Mouse (Mus musculus) cortical plate, adult 2 months (tissue): ENCODE results near the gene Nutf2. TPM values are rescaled to one million over a fixed set of nuclear protein-coding genes. Genes with fewer than 3 reads are reported as not detected.

Experiments used
- H3K27ac ChIP-seq: fragments of 200-500 bp; 2 replicates; pipeline ENCODE4 v1.5.1; 2012; ENCODE audit warnings: low read length, control low read depth, inconsistent platforms; ENCODE audit not compliant: insufficient read depth
- H3K4me1 ChIP-seq: fragments of 200-500 bp; 2 replicates; pipeline ENCODE4 v1.6.1; 2011; ENCODE audit warnings: low read length; ENCODE audit not compliant: control insufficient read depth, insufficient read depth
- H3K4me3 ChIP-seq: fragments of 200-500 bp; 2 replicates; pipeline ENCODE4 v1.5.1; 2011; ENCODE audit warnings: mild to moderate bottlenecking, low read length, control low read depth; ENCODE audit not compliant: insufficient read depth
- CTCF ChIP-seq: fragments of 200-500 bp; IDR thresholded peaks from 2 replicates; pipeline ENCODE4 v1.5.1; 2011; ENCODE audit warnings: mild to moderate bottlenecking, control low read depth, low read length; ENCODE audit not compliant: insufficient read depth; ENCODE audit errors: extremely low read depth
- POLR2A ChIP-seq: fragments of 200-500 bp; IDR thresholded peaks from 2 replicates; pipeline ENCODE4 v1.6.1; 2011; ENCODE audit warnings: mild to moderate bottlenecking, low read length, control low read depth; ENCODE audit not compliant: insufficient read depth; ENCODE audit errors: extremely low read depth
- polyA plus RNA-seq: library from polyadenylated mRNA; depleted of rRNA; stranded (reverse); fragments of >200 nt; gene quantifications from 2 replicates; pipeline ENCODE4 v1.2.3, GENCODE M21; 2012; rRNA removed

Gene Nutf2
- polyA plus RNA-seq: 85.1 and 86.1 TPM in 2 replicates

GRCm38 (mm10) chr8:105860143-105860981 lies at the start of gene Nutf2:
Gene Nutf2 (plus strand): TSS chr8:105860580.
- TF ChIP-seq POLR2A (peak; percentile 55; the same call in 1 of the 2 replicates), CTCF (no peak)
- Histone ChIP-seq H3K4me3 (peak within 1 kb of the TSS; percentile 77), H3K27ac (peak within 1 kb of the TSS; percentile 38; the same call in 1 of the 2 replicates), H3K4me1 (peaks cover 6% of the 10 kb centered on the region; the same call in 1 of the 2 replicates)

- TF ChIP-seq POLR2A (no peak), CTCF (no peak)
- H3K4me1 ChIP-seq: peaks cover 17% of the 10 kb centered on the region
- H3K4me3 ChIP-seq: no peak overlapping the region
- no peak overlapping the region for H3K27ac ChIP-seq
These were observed 49.3 kb upstream of the Nutf2 start for GRCm38 (mm10) chr8:105811061-105811460.

- Histone ChIP-seq H3K27ac (no peak overlapping the region), H3K4me1 (peaks cover 17% of the 10 kb centered on the region), H3K4me3 (no peak overlapping the region)
- no peak for TF ChIP-seq CTCF
These were observed 48.8 kb upstream of the Nutf2 start for GRCm38 (mm10) chr8:105811543-105811942.

- H3K4me1 ChIP-seq: peaks cover 16% of the 10 kb centered on the region
- H3K27ac ChIP-seq: no peak overlapping the region
- H3K4me3 ChIP-seq: no peak overlapping the region
- no peak for TF ChIP-seq CTCF
- TF ChIP-seq POLR2A: no peak
These were observed 47.9 kb upstream of the Nutf2 start for GRCm38 (mm10) chr8:105812511-105812910.

GRCm38 (mm10) chr8:105813241-105813640 lies 47.1 kb upstream of the Nutf2 start:
- no peak for TF ChIP-seq POLR2A
- no peak for TF ChIP-seq CTCF
- no peak overlapping the region for H3K27ac ChIP-seq
- H3K4me1 ChIP-seq: peaks cover 13% of the 10 kb centered on the region
- H3K4me3 ChIP-seq: no peak overlapping the region

- no peak for TF ChIP-seq CTCF
- no peak for TF ChIP-seq POLR2A
- Histone ChIP-seq H3K27ac (no peak overlapping the region), H3K4me3 (no peak overlapping the region), H3K4me1 (peaks cover 3% of the 10 kb centered on the region; the same call in 1 of the 2 replicates)
These were observed 40.7 kb upstream of the Nutf2 start for GRCm38 (mm10) chr8:105819659-105820058.

- Histone ChIP-seq H3K4me1 (peaks cover 5% of the 10 kb centered on the region), H3K4me3 (no peak overlapping the region), H3K27ac (no peak overlapping the region)
- no peak for TF ChIP-seq POLR2A
- TF ChIP-seq CTCF: no peak
These were observed 39.5 kb upstream of the Nutf2 start for GRCm38 (mm10) chr8:105820925-105821324.

- Histone ChIP-seq H3K27ac (no peak overlapping the region), H3K4me1 (peaks cover 8% of the 10 kb centered on the region), H3K4me3 (peak overlapping the region; percentile 96; the same call in 1 of the 2 replicates)
- TF ChIP-seq POLR2A (no peak), CTCF (no peak)
These were observed 34.9 kb upstream of the Nutf2 start for GRCm38 (mm10) chr8:105825506-105825905.

GRCm38 (mm10) chr8:105826379-105826778 lies 34.0 kb upstream of the Nutf2 start:
- H3K27ac ChIP-seq: no peak overlapping the region
- H3K4me1 ChIP-seq: peaks cover 5% of the 10 kb centered on the region
- TF ChIP-seq POLR2A (no peak), CTCF (no peak)
- H3K4me3 ChIP-seq: peak overlapping the region; percentile 96
